Mouse (Mus musculus) limb, embryonic 12.5 days (tissue): Measurements from ENCODE around the gene Ugt2a1. TPM values are rescaled to one million over a fixed set of nuclear protein-coding genes. Genes with fewer than 3 reads are reported as not detected.
"Not testable (repeated sequence)": the region's sequence is repeated elsewhere in the genome, so short reads cannot be mapped to it uniquely, and the experiment has no call there.

Experiments used
- ATAC-seq: fragments of 200-750 bp; cut with Nextera tagmentation; 2 replicates; pipeline ENCODE4 v1.8.0; 2017; ENCODE audit warnings: low read depth, moderate TSS enrichment; ENCODE audit not compliant: insufficient number of reproducible peaks, insufficient read depth, low FRiP score, low TSS enrichment
- H3K27ac ChIP-seq: fragments of 300-500 bp; sonication (generic); 2 replicates; pipeline ENCODE4 v1.5.1; 2016; ENCODE audit warnings: mild to moderate bottlenecking, moderate library complexity
- H3K27me3 ChIP-seq: fragments of 300-500 bp; sonication (generic); 2 replicates; pipeline ENCODE4 v1.6.1; 2016; ENCODE audit warnings: mild to moderate bottlenecking, moderate library complexity
- H3K36me3 ChIP-seq: fragments of 300-500 bp; sonication (generic); 2 replicates; pipeline ENCODE4 v1.6.1; 2016; ENCODE audit warnings: mild to moderate bottlenecking, moderate library complexity
- H3K4me1 ChIP-seq: fragments of 300-500 bp; sonication (generic); replicated peaks from 2 replicates; pipeline ENCODE4 v1.6.1; 2016
- H3K4me2 ChIP-seq: fragments of 300-500 bp; sonication (generic); 2 replicates; pipeline ENCODE4 v1.6.1; 2016; ENCODE audit warnings: mild to moderate bottlenecking, moderate library complexity
- H3K4me3 ChIP-seq: fragments of 300-500 bp; sonication (generic); replicated peaks from 2 replicates; pipeline ENCODE4 v1.5.1; 2016; ENCODE audit warnings: mild to moderate bottlenecking
- H3K9ac ChIP-seq: fragments of 300-500 bp; sonication (generic); replicated peaks from 2 replicates; pipeline ENCODE4 v1.6.1; 2016; ENCODE audit warnings: mild to moderate bottlenecking, moderate library complexity
- H3K9me3 ChIP-seq: fragments of 300-500 bp; sonication (generic); 2 replicates; pipeline ENCODE4 v1.6.1; 2016; ENCODE audit warnings: mild to moderate bottlenecking, moderate library complexity
- WGBS: fragments of 180-500 bp; shearing (Covaris S2); methylation state at CpG from one replicate; pipeline ENCODE4 v1.1.7; 2016; 5-methylcytosine and 5-hydroxymethylcytosine counted together
- polyA plus RNA-seq: library from polyadenylated mRNA; unstranded; fragments of >200 nt; fragmentation: Nextera tagmentation; extraction: Ambion mirVana; gene quantifications from 2 replicates; pipeline ENCODE4 v1.2.1, GENCODE M21; 2016

Ugt2a1 gene
- not detected in 2 replicates for polyA plus RNA-seq

DNA sequence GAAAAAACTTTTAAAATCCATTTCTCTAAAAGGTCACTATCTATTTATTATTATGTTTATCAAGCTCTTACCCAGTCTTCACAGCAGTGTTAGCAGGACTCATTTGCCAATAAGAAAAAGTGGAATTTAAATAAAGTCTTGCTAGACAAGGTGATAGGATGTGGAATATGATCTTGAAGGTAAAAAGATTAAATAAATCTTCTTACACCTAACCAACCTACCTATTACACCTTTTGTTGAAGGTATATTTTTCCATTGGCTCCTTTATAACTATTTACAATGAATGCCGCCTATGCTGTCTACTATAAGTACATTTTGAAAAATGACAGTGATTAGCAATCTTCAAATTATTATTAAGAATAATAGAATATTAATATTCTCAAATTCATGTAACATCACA lies at the start of gene Ugt2a1:
Gene Ugt2a1, minus strand, starts transcription at position 101 of the 400 bp plus-strand sequence.
- no peaks in the 10 kb centered on the region for H3K27me3 ChIP-seq
- WGBS, result 78% methylated on average over 1 of the region's 1 CpGs
- no peaks in the 10 kb centered on the region for H3K9me3 ChIP-seq
- no peaks in the 10 kb centered on the region for H3K36me3 ChIP-seq
- no peak within 1 kb of the TSS for H3K4me2 ChIP-seq
- H3K9ac ChIP-seq, result no peak within 1 kb of the TSS
- no peaks in the 10 kb centered on the region for H3K4me1 ChIP-seq
- no peak within 1 kb of the TSS for H3K4me3 ChIP-seq
- no peak within 1 kb of the TSS for H3K27ac ChIP-seq
- no peak for ATAC-seq

GRCm38 (mm10) chr5:87538111-87538510 lies 47.4 kb upstream of the Ugt2a1 start, which contains the start of gene Sult1b1:
Sult1b1 (minus strand) TSS chr5:87538195.
- Histone ChIP-seq H3K4me1 (no peaks in the 10 kb centered on the region), H3K27me3 (no peaks in the 10 kb centered on the region), H3K9me3 (no peaks in the 10 kb centered on the region), H3K4me2 (no peak within 1 kb of the TSS), H3K36me3 (no peaks in the 10 kb centered on the region), H3K9ac (no peak within 1 kb of the TSS), H3K27ac (no peak within 1 kb of the TSS), H3K4me3 (no peak within 1 kb of the TSS)
- ATAC-seq, result no peak
- WGBS, result 89% methylated on average over 2 of the region's 2 CpGs

- H3K27me3 ChIP-seq, result no peaks in the 10 kb centered on the region
- ATAC-seq, result no peak
These were observed 45.4 kb upstream of the Ugt2a1 start for GRCm38 (mm10) chr5:87535994-87536644.

GRCm38 (mm10) chr5:87532288-87532687 lies 41.6 kb upstream of the Ugt2a1 start:
- no peaks in the 10 kb centered on the region for H3K36me3 ChIP-seq
- no peaks in the 10 kb centered on the region for H3K9me3 ChIP-seq
- H3K4me1 ChIP-seq, result no peaks in the 10 kb centered on the region
- no peak overlapping the region for H3K4me2 ChIP-seq
- no peak overlapping the region for H3K4me3 ChIP-seq
- WGBS, result 75% methylated on average over 2 of the region's 2 CpGs
- H3K9ac ChIP-seq, result no peak overlapping the region
- ATAC-seq, result no peak
- no peaks in the 10 kb centered on the region for H3K27me3 ChIP-seq
- no peak overlapping the region for H3K27ac ChIP-seq

More at GRCm38 (mm10) chr5:87535994-87536644, 45.4 kb upstream of the Ugt2a1 start:
- no peak overlapping the region for H3K9ac ChIP-seq
- no peaks in the 10 kb centered on the region for H3K4me1 ChIP-seq
- no peak overlapping the region for H3K4me3 ChIP-seq
- no peak overlapping the region for H3K4me2 ChIP-seq
- 91% methylated on average over 4 of the region's 4 CpGs for WGBS
- no peak overlapping the region for H3K27ac ChIP-seq
- no peaks in the 10 kb centered on the region for H3K36me3 ChIP-seq
- no peaks in the 10 kb centered on the region for H3K9me3 ChIP-seq

GRCm38 (mm10) chr5:87523561-87523960 lies 32.9 kb upstream of the Ugt2a1 start:
- H3K9ac ChIP-seq, H3K4me3 ChIP-seq, ATAC-seq, H3K27me3 ChIP-seq, H3K36me3 ChIP-seq, H3K27ac ChIP-seq, H3K9me3 ChIP-seq, H3K4me1 ChIP-seq, H3K4me2 ChIP-seq: not testable (repeated sequence)
- 88% methylated on average over 2 of the region's 2 CpGs for WGBS

GRCm38 (mm10) chr5:87505776-87506458 lies 15.2 kb upstream of the Ugt2a1 start:
- Histone ChIP-seq H3K27me3 (no peaks in the 10 kb centered on the region), H3K9me3 (no peaks in the 10 kb centered on the region), H3K27ac (no peak overlapping the region), H3K4me1 (no peaks in the 10 kb centered on the region), H3K9ac (no peak overlapping the region), H3K36me3 (no peaks in the 10 kb centered on the region), H3K4me2 (no peak overlapping the region), H3K4me3 (no peak overlapping the region)
- ATAC-seq, result no peak
- 69% methylated on average over 4 of the region's 4 CpGs for WGBS

GRCm38 (mm10) chr5:87502687-87503086 lies 12.0 kb upstream of the Ugt2a1 start:
- Histone ChIP-seq H3K27ac (no peak overlapping the region), H3K4me2 (no peak overlapping the region), H3K9me3 (no peaks in the 10 kb centered on the region), H3K36me3 (no peaks in the 10 kb centered on the region), H3K4me1 (no peaks in the 10 kb centered on the region), H3K9ac (no peak overlapping the region), H3K27me3 (no peaks in the 10 kb centered on the region), H3K4me3 (no peak overlapping the region)
- WGBS, result 69% methylated on average over 1 of the region's 1 CpGs
- no peak for ATAC-seq

GRCm38 (mm10) chr5:87499341-87499740 lies 8.7 kb upstream of the Ugt2a1 start:
- H3K4me1 ChIP-seq, result no peaks in the 10 kb centered on the region
- no peaks in the 10 kb centered on the region for H3K27me3 ChIP-seq
- ATAC-seq, result no peak
- no peaks in the 10 kb centered on the region for H3K36me3 ChIP-seq
- H3K27ac ChIP-seq, result no peak overlapping the region
- no peaks in the 10 kb centered on the region for H3K9me3 ChIP-seq
- H3K4me3 ChIP-seq, result no peak overlapping the region
- H3K4me2 ChIP-seq, result no peak overlapping the region
- H3K9ac ChIP-seq, result no peak overlapping the region

- Histone ChIP-seq H3K9me3 (no peaks in the 10 kb centered on the region), H3K9ac (no peak overlapping the region), H3K4me2 (no peak overlapping the region), H3K36me3 (no peaks in the 10 kb centered on the region), H3K27me3 (no peaks in the 10 kb centered on the region), H3K4me1 (no peaks in the 10 kb centered on the region), H3K4me3 (no peak overlapping the region), H3K27ac (no peak overlapping the region)
- ATAC-seq, result no peak
These were observed 8.3 kb upstream of the Ugt2a1 start for GRCm38 (mm10) chr5:87498936-87499335.

GRCm38 (mm10) chr5:87486706-87487105 lies 4.0 kb downstream of the Ugt2a1 start, which contains the start of gene Gm43638:
Gm43638 (minus strand) TSS chr5:87486806.
- not testable (repeated sequence) for H3K4me3 ChIP-seq, ATAC-seq, H3K27me3 ChIP-seq, H3K36me3 ChIP-seq, H3K4me2 ChIP-seq, H3K4me1 ChIP-seq, H3K27ac ChIP-seq, H3K9ac ChIP-seq, H3K9me3 ChIP-seq
- 81% methylated on average over 1 of the region's 1 CpGs for WGBS

DNA sequence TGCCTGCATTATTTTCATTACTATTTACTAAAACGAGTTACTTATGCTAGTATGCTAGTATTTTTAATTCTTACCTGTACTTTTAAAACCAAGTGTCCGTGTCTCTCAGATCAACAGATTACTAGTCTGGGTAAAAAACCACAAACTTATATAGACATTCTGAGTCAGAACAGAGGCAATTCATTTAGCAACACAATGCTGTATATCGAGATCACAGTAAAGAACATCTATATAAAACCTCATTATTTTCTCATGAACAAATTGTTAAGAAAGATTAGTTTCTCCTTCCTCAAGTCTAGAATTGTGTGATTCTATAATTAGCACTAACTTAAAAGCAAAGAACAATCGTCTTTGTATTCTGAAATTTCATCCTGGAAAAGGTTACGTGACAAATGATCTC lies 8.5 kb downstream of the Ugt2a1 start, which contains the start of gene Ugt2a2:
Gene Ugt2a2, minus strand, starts transcription at position 101 of the 400 bp plus-strand sequence.
- Histone ChIP-seq H3K27me3 (no peaks in the 10 kb centered on the region), H3K27ac (no peak within 1 kb of the TSS), H3K36me3 (no peaks in the 10 kb centered on the region), H3K4me2 (no peak within 1 kb of the TSS), H3K4me1 (no peaks in the 10 kb centered on the region), H3K4me3 (no peak within 1 kb of the TSS), H3K9ac (no peak within 1 kb of the TSS), H3K9me3 (no peaks in the 10 kb centered on the region)
- no peak for ATAC-seq
- 81% methylated on average over 5 of the region's 5 CpGs for WGBS
